Mouse (Mus musculus) liver, postnatal 0 days (tissue): ENCODE results near the gene Plekha6. TPM values are rescaled to one million over a fixed set of nuclear protein-coding genes. Genes with fewer than 3 reads are reported as not detected.

Source experiments
- ATAC-seq: fragments of 200-750 bp; cut with Nextera tagmentation; 2 replicates; pipeline ENCODE4 v1.8.0; 2017; ENCODE audit warnings: mild to moderate bottlenecking, moderate library complexity
- DNase-seq: peaks from one replicate; pipeline ENCODE4 v3.0.0-alpha.2; 2016
- H3K27ac ChIP-seq: fragments of 300-500 bp; sonication (generic); 2 replicates; pipeline ENCODE4 v1.5.1; 2014; ENCODE audit warnings: antibody characterized with exemption, moderate library complexity, mild to moderate bottlenecking, low read depth
- H3K27me3 ChIP-seq: fragments of 300-500 bp; sonication (generic); 2 replicates; pipeline ENCODE4 v1.6.1; 2014; ENCODE audit warnings: low read length, control low read depth, mixed read lengths; ENCODE audit not compliant: insufficient read depth
- H3K36me3 ChIP-seq: fragments of 300-500 bp; sonication (generic); replicated peaks from 2 replicates; pipeline ENCODE4 v1.6.1; 2014; ENCODE audit warnings: mild to moderate bottlenecking, control low read depth, low read length, moderate library complexity, mixed read lengths; ENCODE audit not compliant: insufficient read depth
- H3K4me1 ChIP-seq: fragments of 300-500 bp; sonication (generic); 2 replicates; pipeline ENCODE4 v1.6.1; 2014; ENCODE audit warnings: antibody characterized with exemption, mild to moderate bottlenecking, control low read depth; ENCODE audit not compliant: insufficient read depth
- H3K4me2 ChIP-seq: fragments of 300-500 bp; sonication (generic); 2 replicates; pipeline ENCODE4 v1.6.1; 2014; ENCODE audit warnings: low read depth, mild to moderate bottlenecking, low read length, moderate library complexity, mixed read lengths
- H3K4me3 ChIP-seq: fragments of 300-500 bp; sonication (generic); 2 replicates; pipeline ENCODE4 v1.5.1; 2014; ENCODE audit warnings: low read depth, low read length
- H3K9ac ChIP-seq: fragments of 300-500 bp; sonication (generic); replicated peaks from 2 replicates; pipeline ENCODE4 v1.6.1; 2014; ENCODE audit warnings: mild to moderate bottlenecking, moderate library complexity
- H3K9me3 ChIP-seq: fragments of 300-500 bp; sonication (generic); 2 replicates; pipeline ENCODE4 v1.6.1; 2016; ENCODE audit warnings: mild to moderate bottlenecking, control low read depth, low read length, mixed read lengths
- CTCF ChIP-seq: sonication (generic); IDR thresholded peaks from 2 replicates; pipeline ENCODE4 v1.5.1; 2016; ENCODE audit warnings: antibody characterized with exemption, low read depth
- EP300 ChIP-seq: IDR thresholded peaks from 2 replicates; pipeline ENCODE4 v1.6.1; 2016; ENCODE audit warnings: antibody characterized with exemption, low read depth, mild to moderate bottlenecking
- WGBS: fragments of 180-500 bp; shearing (Covaris S2); extraction: QIAGEN DNeasy Blood & Tissue Kit; methylation state at CpG from one replicate; pipeline ENCODE4 v1.1.7; 2014; ENCODE audit not compliant: insufficient replicate concordance; 5-methylcytosine and 5-hydroxymethylcytosine counted together
- polyA plus RNA-seq: library from polyadenylated mRNA; unstranded; fragments of >200 nt; fragmentation: Nextera tagmentation; extraction: Ambion mirVana; gene quantifications from 2 replicates; pipeline ENCODE4 v1.2.1, GENCODE M21; 2015

Plekha6 gene
- polyA plus RNA-seq, 1 experiment from 2014 or later: 3.8 TPM

DNA sequence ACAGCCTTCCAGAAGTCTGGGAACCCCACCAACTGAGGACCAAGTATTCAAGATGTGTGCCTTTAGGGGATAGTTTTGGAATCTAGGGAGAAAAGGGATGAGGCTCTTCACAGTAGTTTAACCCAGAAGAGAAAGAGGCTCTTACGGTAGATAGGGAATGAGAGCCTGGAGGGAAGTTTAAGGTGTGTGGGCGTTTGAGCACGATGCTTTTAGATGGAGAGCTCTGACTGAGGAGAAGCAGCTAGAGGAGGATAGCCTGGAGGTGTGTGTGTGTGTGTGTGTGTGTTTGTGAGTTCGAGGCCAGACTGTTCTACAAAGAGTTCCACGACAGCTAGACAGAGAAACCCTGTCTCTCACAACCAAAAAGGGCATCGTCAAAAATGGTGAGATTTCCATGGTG is 98.6 kb downstream of the Plekha6 start:
- ATAC-seq (no peak), DNase-seq (no peak)
- Histone ChIP-seq H3K36me3 (no peaks in the 10 kb centered on the region; the same call in 1 of the 2 replicates), H3K4me3 (no peak overlapping the region), H3K27me3 (no peaks in the 10 kb centered on the region), H3K9ac (no peak overlapping the region), H3K4me1 (peaks cover 8% of the 10 kb centered on the region), H3K27ac (no peak overlapping the region), H3K4me2 (no peak overlapping the region), H3K9me3 (no peaks in the 10 kb centered on the region)
- WGBS: 85% methylated on average over 6 of the region's 6 CpGs
- no peak for TF ChIP-seq EP300
- no peak for TF ChIP-seq CTCF

DNA sequence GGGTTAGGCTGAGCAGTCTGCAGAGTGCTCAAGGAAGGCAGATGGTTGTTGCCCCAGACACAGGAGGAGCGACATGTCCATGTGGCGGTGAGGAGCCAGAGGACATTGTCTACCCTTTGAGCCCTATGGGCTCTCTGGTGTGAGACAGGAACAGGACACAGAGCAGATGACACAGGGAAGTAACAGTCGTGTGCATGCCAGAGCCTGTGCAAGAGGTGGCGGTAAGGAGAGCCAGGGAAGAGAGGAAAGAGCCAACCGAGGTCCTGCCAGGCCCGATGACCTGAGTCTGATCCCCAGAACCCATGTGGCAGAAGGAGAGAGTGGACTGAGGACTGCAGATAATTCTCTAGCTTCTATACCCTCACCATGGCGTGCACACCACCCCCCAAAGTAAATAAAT is 99.1 kb downstream of the Plekha6 start:
- H3K4me2 ChIP-seq: no peak overlapping the region
- no peaks in the 10 kb centered on the region for H3K9me3 ChIP-seq
- no peaks in the 10 kb centered on the region for H3K27me3 ChIP-seq
- H3K9ac ChIP-seq: no peak overlapping the region
- no peak for ATAC-seq
- no peaks in the 10 kb centered on the region; the same call in 1 of the 2 replicates for H3K36me3 ChIP-seq
- no peak overlapping the region for H3K27ac ChIP-seq
- no peak overlapping the region for H3K4me3 ChIP-seq
- TF ChIP-seq CTCF (no peak), EP300 (no peak)
- WGBS: 78% methylated on average over 7 of the region's 7 CpGs
- H3K4me1 ChIP-seq: peaks cover 8% of the 10 kb centered on the region
- no peak for DNase-seq

DNA sequence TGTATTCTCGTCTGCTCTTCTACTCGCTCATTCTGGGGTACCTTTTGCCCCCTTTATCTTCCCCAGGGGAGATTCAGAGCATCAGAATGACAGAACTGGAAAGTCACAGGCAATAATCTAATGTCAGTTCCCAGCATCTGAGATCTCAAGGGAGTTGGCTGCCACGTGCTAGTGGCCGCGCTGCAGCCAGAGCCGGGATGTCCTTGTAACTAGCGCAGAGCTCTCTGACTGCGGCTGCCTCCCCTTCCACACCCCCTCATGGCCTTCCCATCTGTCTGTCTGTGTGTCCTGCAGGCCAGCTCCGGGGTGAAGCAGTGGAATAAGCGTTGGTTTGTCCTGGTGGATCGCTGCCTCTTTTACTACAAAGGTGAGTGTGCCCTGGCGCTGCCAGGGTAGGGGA is 100.4 kb downstream of the Plekha6 start:
- H3K9ac ChIP-seq: no peak overlapping the region
- H3K4me2 ChIP-seq: no peak overlapping the region
- H3K4me3 ChIP-seq: no peak overlapping the region
- H3K36me3 ChIP-seq: no peaks in the 10 kb centered on the region; the same call in 1 of the 2 replicates
- WGBS: 58% methylated on average over 12 of the region's 12 CpGs
- H3K9me3 ChIP-seq: no peaks in the 10 kb centered on the region
- TF ChIP-seq EP300 (no peak), CTCF (no peak)
- DNase-seq (no peak), ATAC-seq (no peak)
- peaks cover 8% of the 10 kb centered on the region for H3K4me1 ChIP-seq
- H3K27ac ChIP-seq: no peak overlapping the region
- H3K27me3 ChIP-seq: no peaks in the 10 kb centered on the region

DNA sequence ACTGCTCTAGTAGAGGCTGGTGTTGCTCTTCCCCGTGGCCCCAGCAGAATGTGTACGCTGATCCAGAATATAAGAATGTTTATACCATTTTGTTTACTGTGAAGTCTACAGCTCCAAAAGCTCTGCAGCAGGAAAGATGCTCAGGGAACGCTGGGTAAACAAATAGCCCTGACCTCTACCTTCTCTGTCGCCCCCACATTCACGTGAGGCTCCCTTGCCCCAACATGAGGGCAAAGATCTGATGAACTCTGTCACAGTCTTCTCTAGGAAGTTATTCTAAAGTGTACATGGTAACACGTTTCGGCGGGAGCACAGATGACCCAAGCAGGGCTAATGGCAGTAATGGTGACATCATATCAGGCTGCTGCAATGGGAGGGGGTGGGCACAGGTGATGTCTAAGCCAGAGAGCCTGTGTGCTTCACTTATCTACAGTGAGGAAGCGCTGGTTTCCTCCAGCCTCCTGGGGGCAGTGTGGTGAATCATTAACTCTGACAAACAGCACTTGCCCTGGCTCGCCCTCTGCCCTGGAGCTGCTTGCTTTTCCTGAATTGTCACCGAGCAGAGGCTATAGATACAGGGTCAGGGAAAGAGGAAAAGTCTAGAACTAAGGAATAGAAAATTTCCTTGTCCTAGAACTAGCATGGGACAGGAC is 101.2 kb downstream of the Plekha6 start:
- Histone ChIP-seq H3K4me2 (no peak overlapping the region), H3K4me1 (peaks cover 8% of the 10 kb centered on the region), H3K27me3 (no peaks in the 10 kb centered on the region), H3K36me3 (no peaks in the 10 kb centered on the region; the same call in 1 of the 2 replicates), H3K9ac (no peak overlapping the region), H3K4me3 (no peak overlapping the region), H3K9me3 (no peaks in the 10 kb centered on the region), H3K27ac (peak overlapping the region; percentile 69)
- ATAC-seq: peak; percentile 91
- 30% methylated on average over 11 of the region's 11 CpGs for WGBS
- DNase-seq: peak; percentile 73
- TF ChIP-seq EP300: 0 out of 2 replicates have a peak, but pooled peaks have one; percentile 11
- TF ChIP-seq CTCF: peak; percentile 54

DNA sequence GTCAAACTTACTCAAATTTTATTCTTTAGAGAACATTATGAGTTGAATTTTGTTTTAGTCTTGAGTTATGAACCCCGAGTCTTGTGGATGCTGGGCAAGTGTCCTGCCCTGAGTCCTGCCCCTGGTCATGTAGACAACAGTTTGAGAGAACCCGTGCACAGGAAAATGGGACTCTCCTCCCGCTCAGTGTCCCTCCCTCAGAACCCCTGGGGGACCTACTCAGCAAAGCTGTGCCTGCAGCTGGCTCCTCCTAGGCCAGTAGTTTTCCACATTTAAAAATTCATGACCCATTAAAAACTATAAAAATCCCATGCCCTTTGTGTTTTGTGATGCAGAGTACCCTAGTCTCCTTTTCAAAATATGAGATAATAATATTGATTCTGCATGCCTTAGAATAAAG is 103.1 kb downstream of the Plekha6 start:
- Histone ChIP-seq H3K9me3 (no peaks in the 10 kb centered on the region), H3K36me3 (no peaks in the 10 kb centered on the region; the same call in 1 of the 2 replicates), H3K27ac (no peak overlapping the region), H3K9ac (no peak overlapping the region), H3K4me3 (no peak overlapping the region), H3K27me3 (no peaks in the 10 kb centered on the region), H3K4me2 (no peak overlapping the region), H3K4me1 (peaks cover 10% of the 10 kb centered on the region)
- WGBS: 71% methylated on average over 3 of the region's 3 CpGs
- TF ChIP-seq EP300 (no peak), CTCF (no peak)
- DNase-seq (no peak), ATAC-seq (no peak)

DNA sequence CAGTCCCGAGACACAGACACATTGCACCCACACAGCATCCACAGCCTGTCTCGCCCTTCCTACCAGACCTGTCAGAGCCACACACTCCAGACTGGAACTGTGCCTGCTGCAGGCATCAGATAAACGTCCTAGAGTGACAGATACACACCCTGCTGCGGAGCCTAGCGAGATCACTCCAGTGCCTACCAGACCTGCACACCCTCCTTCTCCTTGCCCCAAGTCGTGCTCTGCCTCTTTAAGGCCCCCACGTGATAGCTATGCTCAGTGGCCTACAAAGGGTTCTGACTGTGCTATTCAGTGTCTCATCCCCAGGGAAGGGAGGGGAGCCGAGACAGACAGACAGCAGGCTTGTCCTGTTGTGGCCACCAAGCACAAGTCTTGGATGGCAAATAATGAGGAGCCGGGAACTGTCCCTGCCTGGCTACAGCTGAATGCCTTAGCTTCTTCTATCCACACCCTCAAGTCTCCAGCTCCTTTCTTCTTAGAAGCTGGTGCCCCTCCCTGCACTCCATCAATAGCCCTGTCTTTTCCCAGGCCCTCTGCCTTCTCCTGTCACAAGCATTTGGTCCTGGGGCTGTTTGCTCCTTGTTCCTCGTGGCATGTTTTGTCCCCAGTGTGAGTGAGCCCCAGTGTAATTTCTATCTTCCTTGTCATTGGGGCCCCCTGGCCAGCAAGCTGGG is 103.9 kb downstream of the Plekha6 start:
- peak; percentile 64 for ATAC-seq
- 37% methylated on average over 10 of the region's 10 CpGs for WGBS
- no peak overlapping the region for H3K4me3 ChIP-seq
- peak; percentile 38 for DNase-seq
- peaks cover 10% of the 10 kb centered on the region for H3K4me1 ChIP-seq
- no peaks in the 10 kb centered on the region for H3K9me3 ChIP-seq
- no peak overlapping the region for H3K4me2 ChIP-seq
- no peak overlapping the region for H3K27ac ChIP-seq
- TF ChIP-seq CTCF (no peak), EP300 (peak; percentile 41; the same call in 1 of the 2 replicates)
- no peak overlapping the region for H3K9ac ChIP-seq
- no peaks in the 10 kb centered on the region; the same call in 1 of the 2 replicates for H3K36me3 ChIP-seq
- no peaks in the 10 kb centered on the region for H3K27me3 ChIP-seq
